Mouse (Mus musculus) natural killer cell, adult 2 months (primary cell): ENCODE results near the gene Gle1.
"Not testable (repeated sequence)": the region's sequence is repeated elsewhere in the genome, so short reads cannot be mapped to it uniquely, and the experiment has no call there.

ENCODE experiments used
- DNase-seq, 2 experiments: peaks; one replicate each; pipeline ENCODE4 v3.0.0; 2022; ENCODE audit warnings: low spot score in 2 of 2

Gle1 gene

DNA sequence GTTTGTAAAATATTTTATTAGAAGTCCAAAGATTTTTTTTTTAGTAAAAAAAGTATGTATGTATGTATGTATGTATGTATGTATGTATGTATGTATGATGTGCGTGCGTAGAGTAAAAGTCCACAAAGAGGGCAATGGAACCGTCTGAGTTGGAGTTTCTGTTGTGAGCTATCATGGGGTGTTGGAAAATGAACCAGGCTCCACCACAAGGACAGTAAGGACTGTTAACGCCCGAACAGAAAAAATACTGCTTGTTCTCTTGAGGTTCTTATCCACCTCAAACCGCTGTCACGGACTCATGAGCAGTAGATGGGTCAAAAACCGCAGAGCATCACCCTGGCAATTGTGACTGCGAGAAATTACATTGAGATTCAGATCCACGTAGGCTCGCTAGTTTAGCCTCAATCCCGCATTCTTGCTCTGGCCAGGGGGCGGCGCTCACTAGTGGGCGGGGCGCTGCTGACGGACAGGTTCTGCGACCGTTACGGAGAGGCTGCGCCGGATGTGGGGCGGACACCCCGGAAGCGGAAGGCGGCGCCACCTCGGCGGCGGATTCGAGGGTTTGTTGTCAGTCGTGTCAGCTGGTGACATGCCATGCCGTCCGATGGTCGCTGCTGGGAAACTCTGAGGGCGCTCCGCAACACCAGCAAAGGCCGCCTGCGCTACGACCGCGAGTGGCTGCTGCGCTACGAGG, at the start of gene Gle1:
TSS of gene Gle1 (plus strand) at position 521 of the 694 bp plus-strand sequence.
- DNase-seq, result peak; percentile 96 to 97

DNA sequence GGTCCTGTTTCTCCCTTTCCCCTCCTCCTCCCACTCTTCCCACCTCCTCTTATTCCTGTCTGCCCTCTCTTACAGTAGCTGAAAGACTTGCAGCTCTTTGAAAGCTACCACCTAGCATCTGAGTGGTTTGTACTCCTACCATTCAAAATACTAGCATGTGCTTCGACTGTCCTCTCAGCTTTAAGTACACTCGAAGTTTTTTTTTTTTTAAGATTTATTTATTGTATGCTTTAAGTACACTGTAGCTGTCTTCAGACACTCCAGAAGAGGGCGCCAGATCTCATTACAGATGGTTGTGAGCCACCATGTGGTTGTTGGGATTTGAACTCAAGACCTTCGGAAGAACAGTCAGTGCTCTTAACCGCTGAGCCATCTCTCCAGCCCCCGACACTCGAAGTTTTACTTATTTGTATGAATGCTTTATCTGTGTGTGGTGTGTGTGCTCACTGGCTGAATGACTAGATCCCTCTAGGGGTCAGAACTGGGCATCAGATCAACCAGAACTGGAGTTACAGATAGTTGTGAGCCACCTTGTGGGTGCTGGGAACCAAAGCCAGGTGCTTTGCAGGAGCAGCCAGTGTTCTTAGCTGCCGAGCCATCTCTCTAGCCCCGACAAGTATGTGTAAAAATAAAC, 48.5 kb upstream of the Gle1 start:
- not testable (repeated sequence) for DNase-seq

- DNase-seq, result peak; percentile 100
These were observed 45.9 kb upstream of the Gle1 start, which contains the start of gene Odf2 for GRCm38 (mm10) chr2:29889066-29889944. Gene Odf2 (plus strand): TSS chr2:29889221.

DNA sequence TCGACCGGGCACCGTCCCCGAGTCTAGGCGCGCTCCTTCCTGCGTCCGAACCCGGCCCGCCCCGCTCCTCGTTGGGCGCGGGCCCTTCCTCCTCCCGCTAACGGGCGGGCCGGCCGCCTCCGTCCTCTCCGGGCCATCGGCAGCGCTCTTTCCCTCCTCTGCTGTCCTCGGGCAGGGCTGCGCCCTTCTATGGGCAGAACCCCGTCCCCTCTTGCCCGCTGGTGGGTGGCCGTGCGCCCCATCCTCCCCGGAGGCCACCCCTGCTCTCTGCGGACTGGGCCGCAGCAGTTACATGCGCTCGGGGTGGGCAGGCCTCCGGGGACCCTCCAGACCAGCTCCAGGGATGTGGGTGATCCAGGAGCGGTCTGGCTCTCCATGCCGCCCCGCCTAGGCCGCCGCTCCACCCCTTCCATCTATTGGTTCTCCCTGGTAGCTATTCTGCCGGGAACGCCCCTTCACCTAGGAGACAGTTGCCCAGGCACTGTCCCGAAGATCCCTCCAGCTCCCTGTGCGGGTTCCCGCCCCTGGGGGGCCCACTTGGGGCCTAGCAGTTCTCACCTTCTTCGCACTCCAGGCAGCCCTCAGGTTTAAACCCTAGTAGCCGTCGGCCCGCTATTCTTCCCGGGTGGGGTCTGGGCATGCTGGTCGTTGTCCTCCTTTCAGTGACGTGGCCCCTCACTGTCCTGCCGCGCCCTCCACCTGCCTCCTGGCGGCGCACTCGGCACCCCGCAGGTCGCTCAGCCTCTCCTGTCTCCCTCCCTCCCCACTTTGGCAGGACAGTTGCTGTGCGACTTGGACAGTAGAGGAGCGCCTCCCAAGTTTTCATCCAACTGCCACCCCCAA, 45.0 kb upstream of the Gle1 start:
- peak; percentile 45 to 54 for DNase-seq

- DNase-seq, result no peak
These were observed 43.5 kb upstream of the Gle1 start for GRCm38 (mm10) chr2:29891773-29892172.

GRCm38 (mm10) chr2:29896071-29896470, 39.2 kb upstream of the Gle1 start:
- DNase-seq, result no peak

DNA sequence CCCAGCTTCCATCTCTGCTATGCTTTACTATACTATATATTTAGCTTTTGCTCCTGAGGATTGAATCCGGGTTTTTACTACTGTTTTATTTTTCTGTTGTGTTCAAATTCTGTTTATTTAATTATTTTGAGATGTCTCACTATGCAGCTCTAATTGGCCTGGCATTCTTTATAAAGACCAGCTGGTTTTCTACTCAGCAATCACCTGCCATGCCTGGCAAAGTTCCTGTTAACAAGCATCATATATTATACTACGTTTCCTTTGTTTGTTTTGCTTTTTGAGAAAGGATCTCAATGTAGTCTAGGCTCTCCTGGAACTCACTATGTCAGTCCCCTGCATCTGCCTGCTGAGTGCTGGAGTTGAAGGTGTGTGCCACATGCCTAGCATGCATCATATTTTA, 37.9 kb upstream of the Gle1 start:
- DNase-seq, result no peak

GRCm38 (mm10) chr2:29898081-29898480, 37.1 kb upstream of the Gle1 start:
- DNase-seq, result no peak

DNA sequence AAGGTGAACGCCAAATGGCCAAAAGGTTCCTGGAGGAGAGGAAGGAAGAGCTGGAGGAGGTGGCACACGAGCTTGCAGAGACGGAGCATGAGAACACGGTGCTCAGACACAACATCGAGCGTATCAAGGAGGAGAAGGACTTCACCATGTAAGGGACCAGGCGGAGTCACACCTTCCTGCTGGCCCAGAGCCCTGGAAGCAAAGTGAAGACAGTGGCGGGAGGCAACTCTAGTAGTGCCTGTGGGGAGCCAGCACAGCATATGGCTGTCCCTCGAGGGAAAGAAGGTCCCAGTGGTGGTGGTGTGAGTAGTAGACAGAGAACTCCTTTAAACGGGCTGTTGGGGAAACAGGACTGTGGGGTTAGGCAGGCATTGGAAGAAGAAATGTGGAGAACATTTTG, 33.0 kb upstream of the Gle1 start:
- no peak for DNase-seq

- DNase-seq, result not testable (repeated sequence)
These were observed 27.1 kb upstream of the Gle1 start for GRCm38 (mm10) chr2:29908171-29908570.

DNA sequence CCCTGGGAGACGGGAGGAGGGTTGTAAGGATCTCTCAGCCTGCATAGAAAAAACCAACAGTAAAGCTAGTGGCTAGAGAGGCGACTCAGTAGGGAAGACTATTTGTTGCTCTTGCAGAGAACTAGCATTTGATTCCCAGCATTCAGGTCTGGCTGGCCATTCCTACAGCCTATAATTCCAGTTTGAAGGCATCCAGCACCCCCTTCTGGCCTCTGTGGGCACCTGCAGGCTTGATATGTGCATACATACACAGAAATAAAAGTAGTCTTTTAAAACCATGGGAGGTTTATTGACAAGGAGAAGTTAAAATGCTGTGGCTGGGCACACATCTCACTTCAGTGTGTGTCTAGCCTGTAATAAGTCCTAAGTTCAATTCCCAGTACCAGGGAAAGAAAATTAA, 25.2 kb upstream of the Gle1 start:
- no peak for DNase-seq

DNA sequence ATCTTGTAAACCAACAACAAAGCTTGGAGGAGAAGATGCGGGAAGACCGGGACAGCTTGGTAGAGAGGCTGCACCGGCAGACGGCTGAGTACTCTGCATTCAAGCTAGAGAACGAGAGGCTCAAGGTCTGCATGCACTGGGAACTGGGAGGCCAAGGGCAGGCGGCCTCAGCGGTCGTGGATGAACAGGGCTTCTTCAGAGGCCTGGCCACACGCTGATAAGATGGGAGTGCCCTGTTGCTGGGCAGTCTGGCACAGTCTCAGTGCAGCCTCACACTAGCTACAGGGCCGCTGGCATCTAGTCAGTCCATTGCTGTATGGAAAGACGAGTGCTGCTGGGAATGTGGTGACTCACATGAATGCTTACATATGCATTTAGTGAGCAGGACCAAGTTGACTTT, 17.6 kb upstream of the Gle1 start:
- no peak for DNase-seq

DNA sequence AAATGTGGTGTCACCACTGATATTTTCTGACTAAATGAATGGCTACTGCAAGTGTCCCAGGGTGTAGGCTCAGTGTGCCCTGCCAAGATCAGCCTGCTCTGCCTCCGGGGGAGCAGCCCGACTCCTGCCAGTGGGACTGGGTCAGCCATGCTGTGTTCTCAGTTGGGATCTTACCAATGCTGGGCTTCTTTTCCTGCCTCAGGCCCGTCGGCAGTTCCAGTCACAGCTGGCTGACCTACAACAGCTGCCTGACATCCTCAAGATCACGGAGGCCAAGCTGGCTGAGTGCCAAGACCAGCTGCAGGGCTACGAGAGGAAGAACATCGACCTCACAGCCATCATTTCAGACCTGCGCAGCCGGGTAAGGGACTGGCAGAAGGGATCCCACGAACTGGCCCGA, 13.2 kb upstream of the Gle1 start:
- no peak for DNase-seq

DNA sequence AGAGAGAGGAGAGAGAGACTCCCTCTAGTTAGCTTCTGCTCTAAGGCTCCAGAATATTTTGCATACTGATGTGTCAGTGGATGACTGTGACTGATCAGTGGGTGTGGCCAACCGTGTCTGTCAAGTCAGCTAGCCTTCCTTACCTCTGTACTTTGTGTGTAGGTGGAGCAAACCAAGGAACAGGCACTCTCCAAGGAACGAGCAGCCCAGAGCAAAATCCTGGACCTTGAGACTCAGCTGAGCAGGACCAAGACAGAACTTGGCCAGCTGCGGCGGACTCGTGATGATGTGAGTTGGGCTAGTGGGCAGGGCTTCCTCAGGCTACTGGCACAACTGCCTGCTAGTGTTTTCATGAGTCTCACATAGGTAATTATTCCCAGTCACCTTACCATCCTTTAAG, 8.7 kb upstream of the Gle1 start:
- no peak for DNase-seq

- no peak for DNase-seq
These were observed 4.7 kb upstream of the Gle1 start for GRCm38 (mm10) chr2:29930506-29930905.

DNA sequence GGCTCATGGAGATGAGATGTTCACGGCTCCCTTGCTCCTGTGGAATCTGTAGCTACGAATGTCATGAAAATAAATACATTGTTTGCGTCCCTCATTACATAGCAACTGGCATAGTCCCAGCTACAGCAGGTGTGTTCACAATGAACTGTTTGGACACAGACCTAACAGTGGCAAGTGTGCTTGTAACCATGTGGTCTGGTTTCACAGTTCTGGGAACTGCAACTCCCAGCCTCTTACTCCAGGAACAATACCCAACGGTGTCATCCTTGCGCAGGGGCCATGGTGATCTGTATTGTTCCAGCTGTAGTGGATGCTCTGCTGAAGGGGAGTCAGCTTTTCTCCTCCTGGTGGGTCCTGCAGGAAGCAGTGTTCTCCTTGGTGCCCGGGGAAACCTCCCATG, 4.0 kb upstream of the Gle1 start:
- DNase-seq, result no peak

DNA sequence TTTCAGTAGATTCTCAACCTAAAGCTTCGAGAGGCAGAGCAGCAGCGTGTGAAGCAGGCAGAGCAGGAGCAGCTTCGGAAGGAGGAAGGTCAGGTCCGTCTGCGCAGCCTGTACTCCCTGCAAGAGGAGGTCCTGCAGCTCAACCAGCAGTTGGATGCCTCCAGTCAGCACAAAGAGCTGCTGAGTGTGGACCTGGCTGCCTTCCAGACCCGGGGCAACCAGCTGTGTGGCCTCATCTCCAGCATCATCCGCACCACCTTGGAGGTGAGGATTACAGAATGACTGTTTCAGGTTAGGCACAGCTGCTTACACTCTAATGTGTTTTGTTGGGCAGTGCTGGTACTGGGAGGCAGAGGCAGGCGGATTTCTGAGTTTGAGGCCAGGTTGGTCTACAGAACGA, 4.8 kb downstream of the Gle1 start:
- no peak for DNase-seq

GRCm38 (mm10) chr2:29940826-29941225, 5.6 kb downstream of the Gle1 start:
- DNase-seq, result no peak

GRCm38 (mm10) chr2:29944723-29945122, 9.5 kb downstream of the Gle1 start:
- DNase-seq, result no peak

GRCm38 (mm10) chr2:29948896-29949295, 13.7 kb downstream of the Gle1 start:
- DNase-seq, result no peak

DNA sequence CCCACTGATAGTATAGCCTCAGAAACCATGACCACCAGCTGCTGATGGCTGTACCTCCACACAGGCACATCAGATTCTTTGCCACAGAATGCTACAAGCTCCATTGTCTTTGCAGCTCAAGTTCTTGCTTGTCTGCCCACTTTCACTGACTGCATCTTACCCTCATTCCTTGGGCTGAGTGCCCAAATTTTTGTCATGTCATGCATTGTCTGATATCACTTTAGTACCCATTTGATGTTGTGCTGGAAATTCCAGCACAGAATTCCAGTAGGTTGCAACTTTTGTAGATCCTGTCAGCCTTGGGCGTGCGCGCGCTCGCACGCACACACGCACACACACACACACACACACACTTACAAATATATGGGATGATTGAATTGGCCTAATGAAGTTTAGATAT, 26.0 kb downstream of the Gle1 start:
- no peak for DNase-seq
